Mouse (Mus musculus) ES-Bruce4 (cell line): ENCODE measurements around the gene Clcn2.

Experiments used
- CTCF ChIP-seq: IDR thresholded peaks from one replicate; pipeline ENCODE4 v1.8.1; 2011; ENCODE audit warnings: low read depth, low read length
- EP300 ChIP-seq: IDR thresholded peaks from 2 replicates; pipeline ENCODE4 v1.6.1; 2011; ENCODE audit warnings: low read depth, low read length; ENCODE audit not compliant: insufficient read depth
- POLR2A ChIP-seq: IDR thresholded peaks from one replicate; pipeline ENCODE4 v1.8.1; 2011; ENCODE audit warnings: low read length; ENCODE audit not compliant: insufficient read depth

- peak; percentile 13 for TF ChIP-seq CTCF
- no peak for TF ChIP-seq POLR2A
- TF ChIP-seq EP300 = no peak
Measured at GRCm38 (mm10) chr16:20712190-20712589, 5.4 kb downstream of the Clcn2 start.
